Mouse (Mus musculus) layer of hippocampus, postnatal 25 days (tissue): ENCODE results near the gene Mb. TPM values are rescaled to one million over a fixed set of nuclear protein-coding genes. Genes with fewer than 3 reads are reported as not detected.

ENCODE experiments used
- DNase-seq, 2 experiments: peaks; one replicate each; pipeline ENCODE4 v3.0.0; 2022; ENCODE audit warnings: mixed read lengths in 2 of 2, low spot score in 1 of 2; ENCODE audit errors: extremely low spot score in 1 of 2
- total RNA-seq, 2 experiments: library from RNA; stranded (reverse); gene quantifications; 2 replicates each; pipeline ENCODE4 v1.2.3; 2021

The Mb gene
- total RNA-seq, 2 experiments from 2014 or later = 0.52 TPM; not detected in 1

- peak; percentile 33 to 56 for DNase-seq
Measured at GRCm38 (mm10) chr15:77029331-77029991, 21.0 kb downstream of the Mb start.

GRCm38 (mm10) chr15:77027675-77028074, 22.8 kb downstream of the Mb start:
- no peak for DNase-seq

GRCm38 (mm10) chr15:77027117-77027516, 23.4 kb downstream of the Mb start:
- no peak for DNase-seq

- no peak for DNase-seq
Measured at GRCm38 (mm10) chr15:77025884-77026583, 24.4 kb downstream of the Mb start.

GRCm38 (mm10) chr15:77022401-77022957, 28.0 kb downstream of the Mb start:
- DNase-seq = no peak

GRCm38 (mm10) chr15:77021851-77022250, 28.6 kb downstream of the Mb start:
- DNase-seq = no peak

- DNase-seq = no peak
Measured at GRCm38 (mm10) chr15:77021056-77021455, 29.4 kb downstream of the Mb start.

GRCm38 (mm10) chr15:77020136-77020535, 30.3 kb downstream of the Mb start:
- no peak for DNase-seq

- no peak for DNase-seq
Measured at GRCm38 (mm10) chr15:77019533-77019932, 30.9 kb downstream of the Mb start.

- DNase-seq = no peak
Measured at GRCm38 (mm10) chr15:77018740-77019340, 31.6 kb downstream of the Mb start.

GRCm38 (mm10) chr15:77017897-77018296, 32.6 kb downstream of the Mb start:
- DNase-seq = no peak

GRCm38 (mm10) chr15:77016509-77016908, 34.0 kb downstream of the Mb start:
- no peak for DNase-seq

- DNase-seq = no peak
Measured at GRCm38 (mm10) chr15:77014985-77015384, 35.5 kb downstream of the Mb start.

GRCm38 (mm10) chr15:77014431-77014830, 36.0 kb downstream of the Mb start:
- DNase-seq = no peak

- DNase-seq = no peak
Measured at GRCm38 (mm10) chr15:77013753-77014241, 36.7 kb downstream of the Mb start.

- no peak for DNase-seq
Measured at GRCm38 (mm10) chr15:77008851-77009250, 41.6 kb downstream of the Mb start.

- DNase-seq = peak in 1 of 2 experiments; percentile 51
Measured at GRCm38 (mm10) chr15:77003868-77004215, 46.6 kb downstream of the Mb start.

- no peak for DNase-seq
Measured at GRCm38 (mm10) chr15:77003173-77003867, 47.1 kb downstream of the Mb start.

GRCm38 (mm10) chr15:76998878-76999588, 51.4 kb downstream of the Mb start:
- DNase-seq = peak in 1 of 2 experiments; percentile 25

GRCm38 (mm10) chr15:76998048-76998447, 52.4 kb downstream of the Mb start:
- DNase-seq = no peak
